Mouse (Mus musculus): ENCODE data around the gene Cpa4. TPM values are rescaled to one million over a fixed set of nuclear protein-coding genes. Genes with fewer than 3 reads are reported as not detected.

Cpa4 gene
- total RNA-seq, 2 experiments from 2014 or later: not detected

DNA sequence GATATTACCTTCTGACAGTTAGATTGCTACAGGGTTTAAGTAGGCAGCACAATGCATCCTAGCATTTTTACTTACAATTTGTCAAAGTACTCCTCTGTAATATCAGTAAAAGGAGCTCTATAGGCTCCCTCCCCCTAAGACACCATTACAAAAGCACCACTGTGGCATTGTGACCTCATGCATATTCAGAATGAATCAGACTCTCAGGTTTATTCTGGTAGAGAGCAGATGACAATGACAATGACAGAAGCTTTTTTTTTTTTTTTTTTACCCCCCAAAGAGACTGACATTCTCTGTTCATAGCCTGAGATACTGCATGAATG is 17.0 kb upstream of the Cpa4 start:
- no peak for DNase-seq
- intact Hi-C loops (cut with DNase I): no loop called here

DNA sequence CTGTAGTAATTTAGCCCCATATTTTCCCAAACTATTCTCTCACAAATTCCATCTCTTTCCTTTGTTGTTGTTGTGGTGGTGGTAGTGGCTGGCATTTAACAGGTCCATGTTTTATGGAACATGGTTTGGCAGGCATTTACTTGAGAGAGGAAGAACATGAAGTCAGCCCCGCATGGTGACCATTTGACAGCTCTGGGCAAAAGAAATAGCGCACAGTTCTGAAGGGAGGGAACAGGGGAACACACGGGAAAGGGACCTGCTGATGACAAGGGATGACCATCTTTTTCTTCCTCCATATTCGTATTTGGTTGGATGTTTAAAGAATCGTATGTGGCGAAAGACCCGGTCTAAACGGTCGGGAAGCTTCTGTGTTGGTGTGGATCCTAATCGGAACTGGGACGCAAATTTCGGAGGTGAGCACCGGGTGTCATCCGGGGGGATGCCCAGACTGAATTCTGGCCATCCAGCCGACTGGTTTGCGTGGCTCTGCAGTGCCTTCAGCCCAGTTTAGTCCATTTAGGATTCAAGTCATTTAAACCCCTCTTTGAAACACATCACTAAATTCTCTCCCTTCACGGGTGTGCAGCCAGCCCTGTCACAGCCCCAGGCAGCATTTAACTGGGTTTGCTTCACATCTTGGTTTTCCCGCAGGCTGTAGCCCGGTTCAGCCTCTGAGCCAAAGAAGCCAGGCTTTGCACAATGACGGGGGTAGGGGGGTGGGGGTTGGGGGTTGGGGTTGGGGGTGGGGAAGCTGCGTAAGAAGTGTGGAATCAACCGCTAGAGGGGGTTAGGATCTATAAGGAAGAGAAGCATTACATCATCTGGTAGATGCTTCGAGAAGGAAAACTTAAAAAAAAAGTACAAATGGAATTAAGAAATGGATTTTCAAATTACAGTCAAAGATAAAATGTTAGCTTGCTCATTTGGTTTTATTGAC is 16.3 kb upstream of the Cpa4 start:
- DNase-seq: no peak
- intact Hi-C loops (cut with DNase I): no loop called here

DNA sequence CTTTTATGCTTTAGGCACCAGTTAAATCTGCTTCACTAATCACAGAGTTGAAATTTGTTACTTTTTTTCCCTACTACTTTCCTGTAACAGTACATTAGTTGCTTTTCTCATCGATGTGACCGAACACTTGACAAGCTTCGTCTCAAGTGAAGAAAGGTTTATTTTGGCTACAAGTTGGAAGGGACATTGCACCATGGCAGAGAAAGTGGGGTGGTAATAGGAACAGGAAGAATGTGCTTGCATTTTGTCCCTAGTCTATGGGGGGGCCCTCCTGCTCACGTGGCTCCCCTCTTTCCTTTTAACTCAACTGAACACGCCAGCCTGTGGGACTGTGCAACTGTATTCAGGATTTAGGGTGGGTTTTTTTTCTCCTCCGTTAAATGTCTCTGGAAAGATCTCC is 15.5 kb upstream of the Cpa4 start:
- intact Hi-C loops (cut with DNase I): no loop called here
- DNase-seq: no peak

DNA sequence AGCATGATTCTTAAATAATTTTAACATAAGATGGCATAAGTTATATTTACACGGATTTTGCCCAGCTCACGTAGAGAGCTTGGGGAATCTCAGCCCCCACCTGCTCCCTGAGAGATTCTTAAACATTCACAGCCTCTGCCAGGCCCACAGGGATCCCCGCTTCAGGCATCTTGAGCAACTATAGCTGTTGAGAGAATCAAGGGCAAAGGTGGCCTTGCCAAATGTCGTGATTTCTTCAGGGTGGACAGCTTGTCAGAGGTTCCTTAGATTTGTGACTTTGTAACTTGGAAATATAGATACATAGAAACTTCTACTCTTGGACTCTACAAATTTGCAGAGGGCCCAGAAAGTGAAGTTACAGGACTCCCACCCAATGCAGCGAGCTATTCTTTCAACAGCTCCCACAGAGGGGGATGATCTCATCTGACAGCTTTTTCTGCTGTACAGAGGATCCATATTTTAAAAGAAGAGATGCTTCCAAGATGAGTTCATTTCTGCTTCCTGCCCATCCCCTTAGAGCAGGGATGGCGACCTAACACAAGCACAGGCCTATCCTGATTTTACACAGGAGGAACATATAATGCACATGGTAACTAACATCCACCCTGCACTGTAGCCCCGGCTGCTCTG is 14.7 kb upstream of the Cpa4 start:
- intact Hi-C loops (cut with DNase I): no loop called here
- no peak for DNase-seq

DNA sequence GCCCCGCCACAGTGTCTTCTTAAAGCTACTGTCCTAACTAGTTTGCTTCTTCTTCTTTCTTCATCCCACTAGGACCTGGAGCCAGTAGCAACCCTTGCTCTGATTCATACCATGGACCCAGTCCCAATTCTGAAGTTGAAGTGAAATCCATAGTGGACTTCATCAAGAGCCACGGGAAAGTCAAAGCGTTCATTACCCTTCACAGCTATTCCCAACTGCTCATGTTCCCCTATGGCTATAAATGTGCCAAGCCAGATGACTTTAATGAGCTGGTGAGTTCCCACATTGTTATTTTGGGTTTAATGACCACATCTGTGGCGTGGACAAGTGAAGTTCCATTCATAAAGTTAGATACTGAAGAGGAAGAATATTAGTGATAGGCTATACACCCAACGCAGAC is 14.1 kb upstream of the Cpa4 start:
- intact Hi-C loops (cut with DNase I): no loop called here
- no peak for DNase-seq

DNA sequence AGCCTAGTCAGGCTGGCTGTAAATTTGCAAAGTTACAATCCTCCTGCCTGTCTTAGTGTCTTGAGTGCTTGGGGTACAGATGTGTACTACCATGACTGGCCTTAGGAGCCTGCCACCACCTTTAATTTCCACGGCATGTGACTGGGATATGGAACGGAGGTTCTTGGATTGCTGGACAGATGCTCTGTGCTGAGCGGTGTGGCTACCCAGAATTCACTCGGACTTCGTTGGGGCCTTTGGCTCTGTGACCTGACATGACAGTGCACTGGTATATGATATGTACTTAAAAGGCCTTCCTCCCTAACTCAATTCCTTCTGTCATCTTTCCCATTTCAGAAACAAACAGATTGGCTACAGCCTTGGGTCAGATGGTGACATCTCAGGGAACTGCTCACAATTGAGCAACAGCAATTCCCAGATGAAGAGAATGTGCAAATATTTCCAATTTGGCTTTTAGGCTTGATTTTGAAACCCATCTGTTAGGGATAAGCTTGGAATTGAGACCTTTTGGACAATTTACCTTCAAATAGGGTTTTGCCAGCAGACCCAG is 13.5 kb upstream of the Cpa4 start:
- DNase-seq: no peak
- intact Hi-C loops (cut with DNase I): loop anchor here (5.0 kb wide), 1 partner anchor 143 kb away; no protein-coding TSS in a partner anchor

DNA sequence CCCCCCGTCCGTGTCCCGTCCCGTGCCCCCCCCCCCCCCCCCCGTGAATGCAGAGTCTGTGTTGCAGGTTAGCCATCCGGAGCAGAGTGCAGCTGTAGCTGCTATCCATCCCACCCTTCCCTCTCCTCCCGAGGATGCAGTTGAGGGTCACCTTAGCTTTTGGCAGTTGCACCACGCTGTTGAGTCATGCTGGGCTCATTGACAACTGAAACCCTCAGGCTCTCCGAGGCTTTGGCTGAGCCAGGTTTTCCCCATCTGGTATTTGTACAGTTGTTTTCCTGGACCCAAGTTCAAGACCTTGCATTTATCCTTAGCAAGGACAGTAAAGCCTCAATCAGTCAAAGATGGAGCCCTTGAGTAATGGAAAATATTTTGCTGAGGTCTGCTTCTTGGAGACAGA is 12.1 kb upstream of the Cpa4 start:
- intact Hi-C loops (cut with DNase I): loop anchor here (5.0 kb wide), 1 partner anchor 141 kb away; no protein-coding TSS in a partner anchor

DNA sequence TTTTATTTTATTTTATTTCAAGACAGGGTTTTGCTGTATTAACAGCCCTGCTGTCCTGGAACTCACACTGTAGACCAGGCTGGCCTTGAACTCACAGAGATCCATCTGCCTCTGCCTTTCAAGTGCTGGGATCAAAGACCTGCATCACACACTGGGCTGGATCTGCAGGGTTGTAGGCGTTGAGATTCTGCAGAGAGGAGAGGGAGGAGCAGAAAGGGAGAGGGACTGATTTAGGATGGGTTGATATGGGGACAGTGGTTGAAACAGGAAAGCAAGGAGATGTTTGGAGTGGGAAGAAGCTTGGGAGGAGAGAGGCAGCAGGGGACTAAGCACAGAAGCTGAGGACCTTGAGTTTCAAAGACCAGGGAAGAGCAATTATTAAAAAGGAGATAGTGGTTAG is 8.4 kb upstream of the Cpa4 start:
- intact Hi-C loops (cut with DNase I): loop anchor here (5.0 kb wide), 1 partner anchor 138 kb away; no protein-coding TSS in a partner anchor
- no peak for DNase-seq

More for the DNA sequence above, 12.1 kb upstream of the Cpa4 start:
- DNase-seq: peak; percentile 42 to 75

DNA sequence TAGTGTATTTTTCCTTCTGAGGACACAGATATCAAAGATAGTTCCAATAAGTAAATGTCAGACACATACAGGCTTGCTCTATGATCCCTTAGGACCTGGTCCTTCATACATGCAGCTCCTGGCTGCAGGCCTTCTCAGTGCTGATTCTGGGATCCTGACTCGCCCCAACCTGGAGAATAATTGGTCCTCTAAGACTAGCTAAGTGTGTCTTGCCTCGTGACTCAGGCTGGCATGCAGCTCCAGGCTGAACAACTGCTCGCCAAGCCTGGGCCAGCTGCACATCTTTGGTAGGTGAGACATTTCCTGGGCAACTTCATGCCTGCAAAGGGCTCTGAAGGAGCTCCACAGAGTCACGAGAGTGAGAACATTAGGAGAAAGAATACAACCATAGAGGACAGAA is 6.0 kb upstream of the Cpa4 start:
- DNase-seq: no peak
- intact Hi-C loops (cut with DNase I): no loop called here

DNA sequence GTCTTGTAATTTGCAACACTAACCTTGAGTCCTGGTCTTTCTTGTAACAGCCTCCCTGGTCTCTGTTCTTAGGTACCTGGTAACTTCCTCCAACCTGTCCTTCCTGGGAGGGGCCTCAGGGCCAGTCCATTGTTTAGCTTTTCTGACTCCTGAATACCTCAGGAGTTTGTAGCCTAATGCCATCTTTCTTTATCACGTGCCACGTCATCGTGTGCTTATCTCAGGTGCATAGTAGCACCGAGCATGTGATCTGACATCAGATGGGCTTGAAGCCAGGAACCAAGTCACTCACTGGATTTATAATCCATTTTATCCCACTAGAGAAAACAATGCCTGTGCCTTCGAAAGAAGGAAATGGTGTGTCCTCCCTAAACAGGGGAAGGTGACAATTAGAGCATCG is 4.6 kb upstream of the Cpa4 start:
- intact Hi-C loops (cut with DNase I): no loop called here
- no peak for DNase-seq

DNA sequence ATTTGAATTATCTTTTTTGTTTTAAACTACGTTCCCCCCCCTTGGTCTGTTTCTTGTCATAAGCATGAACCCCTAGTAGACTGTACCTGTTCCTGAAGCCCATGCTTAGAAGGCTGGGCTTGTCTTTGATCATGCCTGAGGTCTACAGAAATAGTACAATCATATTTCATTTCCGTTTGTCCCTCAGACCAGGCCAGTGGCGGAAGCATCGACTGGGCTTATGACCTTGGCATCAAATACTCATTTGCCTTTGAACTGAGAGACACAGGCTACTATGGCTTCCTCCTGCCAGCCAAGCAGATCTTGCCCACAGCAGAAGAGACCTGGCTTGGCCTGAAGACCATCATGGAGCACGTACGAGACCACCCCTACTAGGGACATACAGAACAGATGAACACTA is 4.1 kb upstream of the Cpa4 start:
- intact Hi-C loops (cut with DNase I): no loop called here
- no peak for DNase-seq

DNA sequence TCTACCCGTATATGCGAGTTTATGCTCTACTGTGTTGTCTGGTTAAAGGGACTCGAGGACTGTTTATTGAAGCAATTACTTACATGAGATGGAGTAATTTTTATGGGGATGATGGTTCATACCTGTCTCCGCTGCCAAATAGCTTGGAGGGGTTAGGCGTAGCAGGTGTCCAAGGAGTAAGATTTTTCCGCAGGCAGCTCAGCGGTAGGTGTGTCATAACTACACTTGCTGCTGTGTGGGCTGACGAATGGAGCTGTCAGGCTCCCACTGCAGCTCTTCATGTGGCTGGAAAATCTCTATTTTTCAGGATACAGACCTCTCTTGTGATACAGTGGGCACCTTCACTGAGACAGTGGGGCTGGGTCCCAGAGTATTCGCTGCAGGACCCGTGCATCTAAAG is 1.2 kb downstream of the Cpa4 start:
- intact Hi-C loops (cut with DNase I): no loop called here
- no peak for DNase-seq

DNA sequence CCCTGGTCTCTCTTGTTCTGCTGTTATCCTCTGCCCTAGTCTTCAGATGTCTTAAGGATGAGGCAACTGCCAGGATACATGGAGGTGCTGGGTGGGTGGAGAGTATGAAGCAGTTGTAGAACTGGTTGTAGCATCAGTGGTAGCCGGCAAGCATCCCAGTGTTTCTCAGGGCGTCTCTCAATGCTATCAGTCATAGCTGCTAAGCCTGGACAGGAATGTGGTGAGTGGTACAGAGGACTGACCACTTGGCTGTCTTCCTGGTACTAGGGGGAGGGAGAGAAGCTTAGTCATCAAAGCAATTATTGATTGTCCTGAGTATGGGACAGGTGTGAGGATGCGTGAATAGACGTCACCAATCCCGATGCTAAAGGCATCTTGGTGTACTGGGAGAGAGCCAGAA is 1.8 kb downstream of the Cpa4 start:
- intact Hi-C loops (cut with DNase I): no loop called here
- DNase-seq: no peak

DNA sequence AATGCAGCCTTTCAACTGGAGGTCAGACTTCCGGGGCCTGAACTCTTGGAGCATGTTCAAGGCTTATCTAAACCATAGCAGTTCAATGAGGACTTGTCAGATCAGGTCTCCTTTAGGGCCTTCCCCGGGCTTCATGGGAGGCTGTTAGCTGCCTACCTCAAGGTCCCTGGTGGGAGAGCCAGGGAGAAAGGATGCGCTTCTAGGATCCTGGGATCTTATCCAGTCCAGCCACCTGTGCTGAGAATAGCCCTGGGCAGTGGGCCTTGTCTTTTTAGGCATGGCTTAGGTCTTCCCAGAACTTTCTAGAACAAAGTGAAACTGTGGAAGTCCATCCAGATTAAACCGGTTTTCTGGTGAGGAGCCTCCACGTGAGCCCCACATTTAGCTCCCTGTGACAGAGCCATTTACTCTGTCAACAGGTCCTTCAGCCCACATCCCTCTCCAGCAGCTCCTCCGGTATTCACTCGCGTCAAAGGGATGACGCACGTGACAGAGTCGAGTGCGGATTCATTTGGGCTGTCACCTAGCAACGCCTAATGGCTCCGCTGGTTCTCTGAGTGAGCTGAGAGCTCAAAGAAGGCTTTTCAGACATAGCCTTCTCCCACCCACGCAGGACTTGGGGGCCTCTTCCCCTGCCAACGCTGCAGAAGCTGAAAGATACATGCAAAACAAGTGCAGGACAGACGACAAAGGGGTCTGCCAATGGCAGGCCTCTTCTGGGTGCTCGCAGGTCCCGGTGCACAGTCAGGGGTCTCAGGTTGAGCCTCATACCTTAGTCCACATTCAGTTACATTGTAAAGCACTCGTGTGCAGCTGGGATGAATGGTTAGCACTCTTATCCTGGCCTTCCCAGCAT is 4.5 kb downstream of the Cpa4 start:
- DNase-seq: peak; percentile 38 to 52
- intact Hi-C loops (cut with DNase I): no loop called here

DNA sequence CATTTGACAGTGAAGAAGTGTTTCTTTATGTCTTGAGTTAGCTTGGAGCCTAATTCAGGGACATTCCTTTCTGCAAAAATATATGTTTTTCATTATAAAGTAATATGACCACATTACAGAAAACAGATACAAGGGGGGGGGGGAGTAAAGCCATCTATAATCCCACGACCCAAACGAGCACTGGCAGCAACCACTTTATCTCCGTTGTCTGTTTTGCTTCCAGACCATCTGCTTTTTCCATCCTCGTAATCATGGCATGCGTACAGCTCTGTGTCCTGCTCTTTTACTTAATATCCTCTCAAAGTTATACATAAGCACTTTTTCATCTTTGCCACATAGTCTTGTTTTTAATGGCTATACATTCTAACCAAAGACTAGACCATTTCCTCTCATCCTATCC is 5.2 kb downstream of the Cpa4 start:
- intact Hi-C loops (cut with DNase I): no loop called here
- no peak for DNase-seq

DNA sequence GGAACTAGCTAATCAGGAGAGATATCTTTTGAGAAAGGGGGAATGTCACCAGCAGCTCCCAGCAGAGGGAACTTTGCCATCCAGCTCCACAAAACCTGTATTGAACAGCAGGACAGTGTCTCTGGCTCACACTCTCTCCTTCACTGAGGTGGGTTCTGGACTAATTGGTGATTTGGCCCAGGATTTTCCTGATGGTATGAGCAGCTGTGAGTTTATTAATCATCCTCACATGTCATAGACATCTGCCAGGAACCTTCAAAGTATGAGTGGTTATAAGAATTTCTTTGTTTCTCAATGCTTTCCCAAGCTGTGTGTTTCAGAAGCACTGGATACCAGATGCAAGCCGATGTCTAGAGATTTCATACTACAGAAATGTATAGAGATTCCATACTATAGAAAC is 6.8 kb downstream of the Cpa4 start:
- intact Hi-C loops (cut with DNase I): no loop called here
- no peak for DNase-seq

DNA sequence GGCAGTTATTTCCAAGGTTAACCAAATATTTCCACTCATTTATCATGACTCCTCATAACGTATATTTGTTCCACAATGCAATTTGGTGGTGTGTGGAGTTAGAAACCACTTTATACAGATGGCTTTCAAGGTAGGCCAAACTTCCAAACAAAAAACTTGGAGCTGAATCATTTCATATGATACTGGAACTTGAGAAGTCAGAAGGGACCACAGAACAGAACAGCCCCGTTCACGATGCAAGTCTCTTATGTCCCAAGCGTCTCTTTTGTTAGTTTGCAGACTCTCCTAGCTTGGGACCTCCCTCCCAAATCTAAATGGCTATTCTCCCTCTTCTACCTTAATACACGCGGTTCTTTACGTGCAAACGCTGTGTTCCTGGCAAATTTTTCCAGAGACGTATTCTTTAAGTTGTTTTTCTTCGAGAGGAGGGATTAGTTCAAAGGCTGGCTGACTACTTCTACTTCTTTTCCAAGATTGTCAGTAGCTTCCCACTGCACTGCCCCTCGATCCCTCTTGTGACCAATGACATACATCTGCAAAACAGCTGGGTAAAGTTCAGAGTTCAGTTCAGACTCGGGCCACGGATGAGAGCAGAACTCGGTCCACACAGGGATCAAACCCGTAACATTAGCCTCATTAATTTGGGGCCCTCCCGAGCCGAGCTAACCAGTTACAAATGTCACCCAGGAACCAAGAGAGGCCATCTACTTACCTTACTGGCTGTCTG is 8.5 kb downstream of the Cpa4 start:
- intact Hi-C loops (cut with DNase I): no loop called here
- no peak for DNase-seq

DNA sequence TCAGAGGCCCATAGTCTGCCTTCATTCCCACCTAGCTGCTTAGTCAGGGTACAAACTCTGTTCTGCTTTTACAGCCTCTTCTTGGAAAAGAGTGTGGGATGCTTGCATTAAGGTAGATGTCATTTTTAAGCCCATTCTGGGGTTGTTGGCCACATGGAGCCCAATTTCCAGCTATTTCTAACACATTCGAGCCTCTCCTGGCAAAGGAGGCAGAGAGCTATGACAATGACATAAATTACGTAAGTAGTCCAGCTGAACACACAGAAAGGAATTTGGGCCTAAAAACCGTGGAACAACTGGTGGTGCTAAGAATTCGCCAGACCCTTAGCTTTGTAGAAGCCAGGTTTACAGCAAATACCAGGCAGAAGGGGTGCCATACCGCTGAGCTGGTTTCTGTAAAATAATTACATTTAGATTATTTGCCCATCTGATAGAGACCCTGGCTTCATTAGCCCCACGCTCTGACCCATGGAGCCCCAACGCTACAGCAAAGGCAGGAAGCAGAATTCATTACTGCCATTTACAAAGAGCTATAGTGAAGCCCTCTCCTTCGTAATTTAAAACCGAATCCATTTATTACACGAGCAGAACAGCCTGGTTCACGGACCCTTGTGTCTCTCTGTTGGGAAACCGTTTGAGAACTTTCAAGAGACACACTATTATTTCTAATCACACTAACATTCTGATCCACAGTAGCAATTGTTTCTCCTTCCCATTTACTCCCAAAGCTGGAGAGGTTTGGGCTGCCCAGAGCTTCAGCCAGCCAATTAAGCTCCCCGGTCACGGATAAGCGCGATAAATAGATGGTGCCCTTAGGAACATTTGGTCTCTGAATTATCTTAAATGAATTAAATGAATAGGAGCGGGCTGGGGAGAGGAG is 12.0 kb downstream of the Cpa4 start:
- intact Hi-C loops (cut with DNase I): no loop called here
- DNase-seq: no peak

DNA sequence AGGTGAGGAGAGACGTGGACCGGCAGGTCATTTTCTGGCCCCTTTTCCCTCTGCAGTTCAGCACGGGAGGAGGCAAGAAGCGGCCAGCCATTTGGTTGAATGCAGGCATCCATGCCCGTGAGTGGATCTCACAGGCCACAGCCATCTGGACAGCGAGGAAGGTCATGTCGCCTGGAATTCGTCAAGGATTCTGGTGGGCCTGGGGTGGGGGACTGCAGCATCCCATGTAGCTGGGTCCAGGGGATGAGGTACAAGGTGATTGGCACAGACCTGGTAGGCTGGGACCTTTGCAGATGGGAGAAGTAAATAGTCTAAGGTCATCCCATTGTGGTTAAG is 12.6 kb downstream of the Cpa4 start:
- intact Hi-C loops (cut with DNase I): no loop called here
- DNase-seq: no peak
